Mouse (Mus musculus) T-cell, adult 66 days (primary cell): ENCODE results near the gene Ssxb10. TPM values are rescaled to one million over a fixed set of nuclear protein-coding genes. Genes with fewer than 3 reads are reported as not detected.

Experiments used
- total RNA-seq, 2 experiments: library from RNA; stranded (reverse); gene quantifications; 3 replicates in 1 of 2; 4 replicates in 1 of 2; pipeline ENCODE4 v1.2.4; 2023

Gene Ssxb10
- total RNA-seq, result not detected

GRCm38 (mm10) chrX:8327124-8327523 is at the start of gene Ssxb10:
Gene Ssxb10, plus strand, starts transcription at chrX:8327424.

DNA sequence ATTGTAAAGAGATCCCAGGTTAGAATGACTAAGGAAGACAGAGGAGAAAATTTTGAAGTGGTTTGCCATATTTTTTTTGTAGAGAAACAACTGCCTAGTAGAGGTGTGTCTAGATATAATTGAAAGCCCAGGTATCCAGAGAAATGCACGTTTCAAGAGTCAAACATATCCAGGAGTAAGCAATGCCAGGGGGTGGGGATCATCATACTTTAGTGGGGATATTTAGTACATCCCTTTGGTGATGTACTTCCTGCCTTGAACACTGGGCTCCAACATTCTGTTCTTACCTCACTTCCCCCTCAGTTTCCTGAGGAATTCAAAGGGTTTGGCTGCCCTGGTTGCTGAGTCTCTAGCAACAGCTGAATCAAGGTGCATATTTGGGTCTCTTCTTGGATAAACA is 39.5 kb downstream of the Ssxb10 start, which contains the start of gene Ssxb9:
TSS of gene Ssxb9 (plus strand) at position 301 of the 400 bp plus-strand sequence.

Other genes with a start within 250 kb of the Ssxb10 start
- gene Was, start 236.9 kb upstream of the Ssxb10 start, total RNA-seq, result 100 to 1,000 TPM; 107 to 119 TPM
- gene Wdr13, start 194.5 kb upstream of the Ssxb10 start, total RNA-seq, result 10 to 100 TPM; 41.5 to 51.4 TPM
- 100 to 1,000 TPM; 416 to 518 TPM for gene Rbm3, start 181.5 kb upstream of the Ssxb10 start, total RNA-seq
- gene Tbc1d25, start 151.2 kb upstream of the Ssxb10 start, total RNA-seq, result 10 to 100 TPM; 15.6 to 17.1 TPM
- 10 to 100 TPM; 43.4 to 58.1 TPM for gene Ebp, start 133.9 kb upstream of the Ssxb10 start, total RNA-seq
- gene Porcn, start 120.9 kb upstream of the Ssxb10 start, total RNA-seq, result not detected
- 10 to 100 TPM; 16.3 to 17.3 TPM for gene Ftsj1, start 75.0 kb upstream of the Ssxb10 start, total RNA-seq
- gene Slc38a5, start 56.3 kb upstream of the Ssxb10 start, total RNA-seq, result under 1 TPM in 1 of 2 experiments, not detected in 1; 0.79 TPM
- gene Ssxb9, start 39.6 kb downstream of the Ssxb10 start, total RNA-seq, result not detected
- gene Ssxb1, start 85.9 kb downstream of the Ssxb10 start, total RNA-seq, result not detected
- gene Ssxb2, start 134.3 kb downstream of the Ssxb10 start, total RNA-seq, result not detected
- gene Gm14459, start 197.5 kb downstream of the Ssxb10 start, total RNA-seq, result not detected
- not detected for gene Ssxb6, start 220.8 kb downstream of the Ssxb10 start, total RNA-seq